Mouse (Mus musculus): ENCODE measurements around the gene Ttll7.

The Ttll7 gene

GRCm38 (mm10) chr3:146994670-146995415, 142.7 kb downstream of the Ttll7 start:
- DNase-seq (ENCODE audit: low spot score): no peak

GRCm38 (mm10) chr3:146999148-146999547, 147.0 kb downstream of the Ttll7 start:
- DNase-seq (ENCODE audit: low spot score): peak; percentile 15

GRCm38 (mm10) chr3:147000963-147001362, 148.8 kb downstream of the Ttll7 start:
- no peak for DNase-seq (ENCODE audit: low spot score)

- DNase-seq (ENCODE audit: low spot score): no peak
Measured at GRCm38 (mm10) chr3:147001557-147001956, 149.4 kb downstream of the Ttll7 start.

GRCm38 (mm10) chr3:147016506-147016905, 164.3 kb downstream of the Ttll7 start:
- DNase-seq (ENCODE audit: low spot score): no peak

GRCm38 (mm10) chr3:147019506-147019905, 167.3 kb downstream of the Ttll7 start:
- DNase-seq (ENCODE audit: low spot score): no peak

GRCm38 (mm10) chr3:147026248-147026647, 174.1 kb downstream of the Ttll7 start:
- DNase-seq (ENCODE audit: low spot score): no peak

GRCm38 (mm10) chr3:147028382-147028781, 176.2 kb downstream of the Ttll7 start:
- DNase-seq (ENCODE audit: low spot score): no peak

GRCm38 (mm10) chr3:147029718-147030117, 177.6 kb downstream of the Ttll7 start:
- DNase-seq (ENCODE audit: low spot score): peak; percentile 7

GRCm38 (mm10) chr3:147030266-147030880, 178.2 kb downstream of the Ttll7 start:
- DNase-seq (ENCODE audit: low spot score): no peak

Measured in yolk sac, embryonic 10.5 days (tissue).